Mouse (Mus musculus) adrenal gland, adult 18-20 months (tissue): ENCODE results near the gene Rad54l2. TPM values are rescaled to one million over a fixed set of nuclear protein-coding genes. Genes with fewer than 3 reads are reported as not detected.

Source experiments
- DNase-seq, 2 experiments: peaks; one replicate each; pipeline ENCODE4 v3.0.0; 2021 to 2022; ENCODE audit warnings: low spot score in 2 of 2
- total RNA-seq, 2 experiments: library from RNA; stranded (reverse); gene quantifications; 1 replicate in 1 of 2; 2 replicates in 1 of 2; pipeline ENCODE4 v1.2.3; 2021

Rad54l2 gene
- total RNA-seq, 2 experiments from 2014 or later: 15.1 to 24.2 TPM

GRCm38 (mm10) chr9:106754311-106754710 is 34.7 kb downstream of the Rad54l2 start:
- no peak for DNase-seq

GRCm38 (mm10) chr9:106752135-106752534 is 36.9 kb downstream of the Rad54l2 start:
- no peak for DNase-seq

GRCm38 (mm10) chr9:106739962-106740361 is 49.0 kb downstream of the Rad54l2 start:
- DNase-seq: no peak

GRCm38 (mm10) chr9:106739056-106739455 is 49.9 kb downstream of the Rad54l2 start:
- DNase-seq: no peak

- DNase-seq: no peak
Observed at GRCm38 (mm10) chr9:106738199-106738985, 50.6 kb downstream of the Rad54l2 start.

GRCm38 (mm10) chr9:106733690-106734089 is 55.3 kb downstream of the Rad54l2 start:
- DNase-seq: no peak

- no peak for DNase-seq
Observed at GRCm38 (mm10) chr9:106729416-106729815, 59.6 kb downstream of the Rad54l2 start.

GRCm38 (mm10) chr9:106726891-106727290 is 62.1 kb downstream of the Rad54l2 start:
- no peak for DNase-seq

GRCm38 (mm10) chr9:106725435-106725834 is 63.6 kb downstream of the Rad54l2 start:
- no peak for DNase-seq

GRCm38 (mm10) chr9:106724864-106725263 is 64.1 kb downstream of the Rad54l2 start:
- DNase-seq: no peak

GRCm38 (mm10) chr9:106716729-106717128 is 72.3 kb downstream of the Rad54l2 start:
- no peak for DNase-seq

GRCm38 (mm10) chr9:106716232-106716631 is 72.8 kb downstream of the Rad54l2 start:
- peak in 1 of 2 experiments; percentile 23 for DNase-seq

- DNase-seq: no peak
Observed at GRCm38 (mm10) chr9:106712470-106712869, 76.5 kb downstream of the Rad54l2 start.

- DNase-seq: no peak
Observed at GRCm38 (mm10) chr9:106692973-106693481, 96.0 kb downstream of the Rad54l2 start.

GRCm38 (mm10) chr9:106688834-106689233 is 100.2 kb downstream of the Rad54l2 start:
- DNase-seq: no peak

- DNase-seq: peak; percentile 60 to 69
Observed at GRCm38 (mm10) chr9:106686983-106687650, 101.9 kb downstream of the Rad54l2 start.

GRCm38 (mm10) chr9:106685249-106686101 is 103.5 kb downstream of the Rad54l2 start, which contains the start of gene Tex264:
Tex264 (minus strand) TSS chr9:106685927.
- peak; percentile 86 for DNase-seq

- DNase-seq: no peak
Observed at GRCm38 (mm10) chr9:106684918-106685248, 104.1 kb downstream of the Rad54l2 start.

GRCm38 (mm10) chr9:106684093-106684872 is 104.7 kb downstream of the Rad54l2 start:
- DNase-seq: no peak

- DNase-seq: no peak
Observed at GRCm38 (mm10) chr9:106681026-106681425, 108.0 kb downstream of the Rad54l2 start.
